Mouse (Mus musculus) thymus, adult 2 months (tissue): Measurements from ENCODE around the gene Icam1.

Experiments
- CTCF ChIP-seq: fragments of 200-500 bp; IDR thresholded peaks from 2 replicates; pipeline ENCODE4 v1.5.1; 2012; ENCODE audit warnings: mild to moderate bottlenecking, control low read depth, low read length, moderate library complexity, borderline replicate concordance; ENCODE audit not compliant: control insufficient read depth, poor library complexity, insufficient read depth; ENCODE audit errors: extremely low read depth
- POLR2A ChIP-seq: fragments of 200-500 bp; IDR thresholded peaks from 2 replicates; pipeline ENCODE4 v1.6.1; 2012; ENCODE audit warnings: mild to moderate bottlenecking, low read length, control low read depth, moderate library complexity; ENCODE audit not compliant: control insufficient read depth, poor library complexity, insufficient read depth; ENCODE audit errors: extremely low read depth

GRCm38 (mm10) chr9:21037481-21037891 lies 21.7 kb downstream of the Icam1 start:
- no peak for TF ChIP-seq CTCF
- TF ChIP-seq POLR2A, result no peak
